Mouse (Mus musculus) liver, embryonic 14.5 days (tissue): ENCODE measurements around the gene Cela1. TPM values are rescaled to one million over a fixed set of nuclear protein-coding genes. Genes with fewer than 3 reads are reported as not detected.

Experiments
- ATAC-seq: fragments of 200-750 bp; cut with Nextera tagmentation; 2 replicates; pipeline ENCODE4 v1.8.0; 2017; ENCODE audit warnings: moderate number of reproducible peaks, mild to moderate bottlenecking, moderate library complexity; ENCODE audit not compliant: insufficient read depth
- DNase-seq, 3 experiments: peaks; one replicate each; pipeline ENCODE4 v3.0.0-alpha.2; 2012 to 2013; ENCODE audit warnings: low read depth in 3 of 3, low spot score in 3 of 3
- H3K27ac ChIP-seq: fragments of 300-500 bp; sonication (generic); 2 replicates; pipeline ENCODE4 v1.5.1; 2014; ENCODE audit warnings: moderate library complexity, mild to moderate bottlenecking, control low read depth, inconsistent platforms
- H3K27me3 ChIP-seq: fragments of 300-500 bp; sonication (generic); 2 replicates; pipeline ENCODE4 v1.6.1; 2014; ENCODE audit warnings: mild to moderate bottlenecking, low read length, moderate library complexity; ENCODE audit not compliant: control insufficient read depth, insufficient read depth
- H3K36me3 ChIP-seq: fragments of 300-500 bp; sonication (generic); replicated peaks from 2 replicates; pipeline ENCODE4 v1.6.1; 2014; ENCODE audit warnings: low read depth; ENCODE audit not compliant: control insufficient read depth, insufficient read depth
- H3K4me1 ChIP-seq, 2 experiments: fragments of 200-500 bp in 1 of 2; fragments of 300-500 bp in 1 of 2; sonication (generic) in 1 of 2; replicated peaks; 2 replicates each; pipeline ENCODE4 v1.6.1; 2012 to 2014; ENCODE audit warnings: antibody characterized with exemption in 1 of 2, inconsistent platforms in 1 of 2, low read length in 1 of 2; ENCODE audit not compliant: control insufficient read depth in 2 of 2, insufficient read depth in 2 of 2
- H3K4me2 ChIP-seq: fragments of 300-500 bp; sonication (generic); 2 replicates; pipeline ENCODE4 v1.6.1; 2014; ENCODE audit warnings: low read depth, mild to moderate bottlenecking, control low read depth, moderate library complexity
- H3K4me3 ChIP-seq, 2 experiments: fragments of 200-500 bp in 1 of 2; fragments of 300-500 bp in 1 of 2; sonication (generic) in 1 of 2; 2 replicates each; pipeline ENCODE4 v1.5.1; 2012 to 2014; ENCODE audit warnings: low read depth in 2 of 2, low read length in 2 of 2, mild to moderate bottlenecking in 2 of 2, control low read depth in 1 of 2, inconsistent platforms in 1 of 2, moderate library complexity in 1 of 2; ENCODE audit not compliant: insufficient read depth in 1 of 2
- H3K9ac ChIP-seq: fragments of 300-500 bp; sonication (generic); replicated peaks from 2 replicates; pipeline ENCODE4 v1.6.1; 2014; ENCODE audit warnings: mild to moderate bottlenecking, control low read depth, moderate library complexity
- H3K9me3 ChIP-seq: fragments of 300-500 bp; sonication (generic); 2 replicates; pipeline ENCODE4 v1.6.1; 2016; ENCODE audit warnings: low read length, mixed read lengths; ENCODE audit not compliant: control insufficient read depth
- CTCF ChIP-seq: IDR thresholded peaks from 2 replicates; pipeline ENCODE4 v1.5.1; 2016; ENCODE audit warnings: antibody characterized with exemption, low read depth, control low read depth
- EP300 ChIP-seq: IDR thresholded peaks from 2 replicates; pipeline ENCODE4 v1.6.1; 2016; ENCODE audit warnings: antibody characterized with exemption, low read depth
- WGBS: fragments of 180-500 bp; shearing (Covaris S2); extraction: QIAGEN DNeasy Blood & Tissue Kit; methylation state at CpG from one replicate; pipeline ENCODE4 v1.1.7; 2014; ENCODE audit not compliant: insufficient replicate concordance; 5-methylcytosine and 5-hydroxymethylcytosine counted together
- polyA plus RNA-seq, 2 experiments: library from polyadenylated mRNA; depleted of rRNA in 1 of 2; stranded (reverse) in 1 of 2; unstranded in 1 of 2; fragments of >200 nt; fragmentation: Nextera tagmentation in 1 of 2; extraction: Ambion mirVana in 1 of 2; gene quantifications; 2 replicates each; pipeline versions ENCODE4 v1.2.1 to v1.2.3; 2012 to 2014

Cela1 gene
- polyA plus RNA-seq, 2 experiments = 8.1 to 13.8 TPM

- WGBS = 18% methylated on average over 10 of the region's 10 CpGs
- Histone ChIP-seq H3K27me3 (no peaks in the 10 kb centered on the region; the same call in 1 of the 2 replicates), H3K4me3 (no peak overlapping the region), H3K9me3 (no peaks in the 10 kb centered on the region), H3K4me2 (no peak overlapping the region), H3K36me3 (no peaks in the 10 kb centered on the region), H3K27ac (no peak overlapping the region), H3K9ac (0 out of 2 replicates have a peak overlapping the region, but pooled peaks have one; percentile 9), H3K4me1 (peaks cover 9 to 15% of the 10 kb centered on the region in 2 experiments)
- TF ChIP-seq CTCF (no peak), EP300 (no peak)
- DNase-seq (no peak), ATAC-seq (no peak)
Observed at GRCm38 (mm10) chr15:100701108-100701507, 13.4 kb upstream of the Cela1 start.

- no peak for DNase-seq
- H3K4me3 ChIP-seq = no peak overlapping the region
- no peaks in the 10 kb centered on the region for H3K36me3 ChIP-seq
- 50% methylated on average over 5 of the region's 5 CpGs for WGBS
- no peaks in the 10 kb centered on the region for H3K9me3 ChIP-seq
- ATAC-seq = no peak
- TF ChIP-seq CTCF (no peak), EP300 (no peak)
- no peak overlapping the region for H3K4me2 ChIP-seq
- H3K27ac ChIP-seq = no peak overlapping the region
- H3K9ac ChIP-seq = no peak overlapping the region
- H3K27me3 ChIP-seq = no peaks in the 10 kb centered on the region; the same call in 1 of the 2 replicates
- peaks cover 9 to 15% of the 10 kb centered on the region in 2 experiments for H3K4me1 ChIP-seq
Observed at GRCm38 (mm10) chr15:100700424-100700823, 12.7 kb upstream of the Cela1 start.

- Histone ChIP-seq H3K4me1 (peaks cover 9 to 15% of the 10 kb centered on the region in 2 experiments), H3K27me3 (no peaks in the 10 kb centered on the region; the same call in 1 of the 2 replicates), H3K4me3 (no peak overlapping the region), H3K27ac (no peak overlapping the region), H3K9ac (no peak overlapping the region), H3K4me2 (no peak overlapping the region), H3K36me3 (no peaks in the 10 kb centered on the region), H3K9me3 (no peaks in the 10 kb centered on the region)
- DNase-seq (no peak), ATAC-seq (peak; percentile 30; the same call in 1 of the 2 replicates)
- TF ChIP-seq EP300 = no peak
- no peak for TF ChIP-seq CTCF
- WGBS = 40% methylated on average over 6 of the region's 6 CpGs
Observed at GRCm38 (mm10) chr15:100699386-100699785, 11.7 kb upstream of the Cela1 start.

- no peaks in the 10 kb centered on the region for H3K27me3 ChIP-seq
- no peaks in the 10 kb centered on the region for H3K9me3 ChIP-seq
- H3K4me1 ChIP-seq = peaks cover 9 to 15% of the 10 kb centered on the region in 2 experiments
- H3K36me3 ChIP-seq = no peaks in the 10 kb centered on the region
- H3K9ac ChIP-seq = no peak overlapping the region
- DNase-seq = no peak
- WGBS = 71% methylated on average over 10 of the region's 10 CpGs
- H3K4me2 ChIP-seq = no peak overlapping the region
- no peak overlapping the region for H3K27ac ChIP-seq
- no peak overlapping the region for H3K4me3 ChIP-seq
- ATAC-seq = no peak
- TF ChIP-seq CTCF (no peak), EP300 (no peak)
Observed at GRCm38 (mm10) chr15:100698078-100698477, 10.4 kb upstream of the Cela1 start.

- no peaks in the 10 kb centered on the region for H3K4me1 ChIP-seq
- no peak overlapping the region for H3K4me3 ChIP-seq
- no peak overlapping the region for H3K27ac ChIP-seq
- no peak overlapping the region for H3K9ac ChIP-seq
- H3K9me3 ChIP-seq = peaks cover 5% of the 10 kb centered on the region; the same call in 1 of the 2 replicates
- no peaks in the 10 kb centered on the region for H3K27me3 ChIP-seq
- H3K4me2 ChIP-seq = no peak overlapping the region
- TF ChIP-seq CTCF = no peak
- no peak for TF ChIP-seq EP300
- no peak for ATAC-seq
- 68% methylated on average over 9 of the region's 9 CpGs for WGBS
- H3K36me3 ChIP-seq = no peaks in the 10 kb centered on the region
- no peak for DNase-seq
Observed at GRCm38 (mm10) chr15:100694406-100694805, 6.7 kb upstream of the Cela1 start.
